Mouse (Mus musculus): ENCODE results near the gene Slc36a4. TPM values are rescaled to one million over a fixed set of nuclear protein-coding genes. Genes with fewer than 3 reads are reported as not detected.

The Slc36a4 gene
- polyA plus RNA-seq, 1 experiment, result 2.3 TPM

GRCm38 (mm10) chr9:15766379-15766778 is 56.8 kb downstream of the Slc36a4 start:
- no peaks in the 10 kb centered on the region for H3K4me1 ChIP-seq (ENCODE audit: control insufficient read depth, insufficient read depth, insufficient read length)
- H3K27ac ChIP-seq (ENCODE audit: insufficient read depth, low read length), result no peak overlapping the region
- TF ChIP-seq POLR2A (IDR thresholded peaks at IDR 0.05; ENCODE audit: low read depth, low read length), result no peak
- no peak for DNase-seq (ENCODE audit: low read depth in 1 of 2, low spot score in 2 of 2)
- H3K36me3 ChIP-seq (ENCODE audit: control insufficient read depth, insufficient read depth, low read length), result no peaks in the 10 kb centered on the region
- H3K27me3 ChIP-seq (ENCODE audit: control insufficient read depth, insufficient read depth, low read length), result no peaks in the 10 kb centered on the region
- no peak overlapping the region for H3K4me3 ChIP-seq (ENCODE audit: extremely low read depth, insufficient read depth, insufficient read length)
- WGBS, result 85% methylated on average over 5 of the region's 5 CpGs

DNA sequence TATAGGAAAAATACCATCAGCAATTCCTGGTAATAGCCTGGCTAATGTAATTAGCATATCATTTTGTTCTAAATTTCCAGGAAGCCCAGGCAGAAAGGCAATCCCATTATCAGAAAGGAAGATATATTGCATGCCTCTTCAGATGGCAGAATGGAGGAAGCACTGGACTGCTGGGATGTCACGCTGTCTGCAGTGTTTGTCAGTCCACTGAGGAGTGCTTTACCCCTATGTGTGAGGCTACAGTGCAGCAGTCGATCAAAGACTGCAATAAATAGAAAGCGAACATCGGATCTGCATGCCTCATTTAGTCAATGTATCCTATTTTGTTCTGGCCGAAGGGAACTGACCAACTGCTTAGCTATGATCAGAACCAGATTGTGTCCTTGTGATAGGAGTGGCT is 57.3 kb downstream of the Slc36a4 start:
- Histone ChIP-seq H3K27ac (ENCODE audit: insufficient read depth, low read length) (no peak overlapping the region), H3K36me3 (ENCODE audit: control insufficient read depth, insufficient read depth, low read length) (no peaks in the 10 kb centered on the region), H3K27me3 (ENCODE audit: control insufficient read depth, insufficient read depth, low read length) (no peaks in the 10 kb centered on the region), H3K4me3 (ENCODE audit: extremely low read depth, insufficient read depth, insufficient read length) (no peak overlapping the region), H3K4me1 (ENCODE audit: control insufficient read depth, insufficient read depth, insufficient read length) (no peaks in the 10 kb centered on the region)
- TF ChIP-seq CTCF (IDR thresholded peaks at IDR 0.05; ENCODE audit: extremely low read depth, insufficient read depth, insufficient read length, insufficient replicate concordance) (no peak), POLR2A (IDR thresholded peaks at IDR 0.05; ENCODE audit: low read depth, low read length) (no peak)
- no peak for DNase-seq (ENCODE audit: low read depth in 1 of 2, low spot score in 2 of 2)
- 89% methylated on average over 5 of the region's 5 CpGs for WGBS

DNA sequence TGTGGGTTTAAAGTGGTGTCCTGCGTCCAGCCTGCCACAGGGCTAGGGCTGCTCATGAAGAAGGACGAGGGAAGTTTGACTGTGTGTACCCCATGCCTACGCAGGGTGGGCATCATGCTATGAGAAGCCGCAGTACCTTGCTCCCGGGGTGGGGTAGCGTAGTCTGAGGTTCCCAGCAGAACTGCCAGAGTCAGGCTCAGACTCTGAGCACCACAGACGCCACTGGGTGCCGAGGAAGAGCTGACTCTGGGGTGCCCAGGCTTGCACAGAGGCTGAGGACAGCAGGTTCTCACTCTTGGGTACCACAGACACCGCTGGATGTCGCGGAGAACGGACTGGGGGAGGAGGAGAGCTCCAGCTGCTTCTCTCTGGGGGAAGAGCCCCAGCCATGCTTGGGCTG is 63.2 kb downstream of the Slc36a4 start:
- Histone ChIP-seq H3K27ac (ENCODE audit: insufficient read depth, low read length) (no peak overlapping the region), H3K4me3 (ENCODE audit: extremely low read depth, insufficient read depth, insufficient read length) (no peak overlapping the region), H3K27me3 (ENCODE audit: control insufficient read depth, insufficient read depth, low read length) (no peaks in the 10 kb centered on the region), H3K4me1 (ENCODE audit: control insufficient read depth, insufficient read depth, insufficient read length) (no peaks in the 10 kb centered on the region), H3K36me3 (ENCODE audit: control insufficient read depth, insufficient read depth, low read length) (no peaks in the 10 kb centered on the region)
- TF ChIP-seq POLR2A (IDR thresholded peaks at IDR 0.05; ENCODE audit: low read depth, low read length) (no peak), CTCF (IDR thresholded peaks at IDR 0.05; ENCODE audit: extremely low read depth, insufficient read depth, insufficient read length, insufficient replicate concordance) (no peak)
- WGBS, result 88% methylated on average over 12 of the region's 12 CpGs
- DNase-seq (ENCODE audit: low read depth in 1 of 2, low spot score in 2 of 2), result no peak

DNA sequence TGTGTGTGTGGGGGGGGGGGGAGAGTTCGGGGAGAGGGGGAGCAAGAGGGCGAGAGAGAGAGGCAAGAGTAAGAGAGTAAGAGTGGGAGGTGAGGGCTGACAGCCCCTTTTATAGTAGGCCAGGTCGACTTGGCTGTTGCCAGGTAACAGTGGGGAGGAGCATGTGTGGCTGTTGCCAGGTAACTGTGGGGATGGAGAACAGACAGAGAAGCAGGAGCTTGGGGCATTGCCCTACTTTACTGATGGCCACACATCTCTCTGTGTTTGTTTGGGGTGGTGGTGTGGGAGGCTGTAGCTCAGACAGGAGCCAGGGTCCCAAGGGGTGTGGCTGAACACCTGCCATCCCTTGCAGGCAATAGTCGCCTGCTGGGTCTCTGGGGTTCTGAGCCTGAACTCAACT is 63.9 kb downstream of the Slc36a4 start:
- Histone ChIP-seq H3K27me3 (ENCODE audit: control insufficient read depth, insufficient read depth, low read length) (no peaks in the 10 kb centered on the region), H3K4me3 (ENCODE audit: extremely low read depth, insufficient read depth, insufficient read length) (no peak overlapping the region), H3K36me3 (ENCODE audit: control insufficient read depth, insufficient read depth, low read length) (no peaks in the 10 kb centered on the region), H3K27ac (ENCODE audit: insufficient read depth, low read length) (no peak overlapping the region), H3K4me1 (ENCODE audit: control insufficient read depth, insufficient read depth, insufficient read length) (no peaks in the 10 kb centered on the region)
- 50% methylated on average over 2 of the region's 4 CpGs for WGBS
- no peak for DNase-seq (ENCODE audit: low read depth in 1 of 2, low spot score in 2 of 2)
- TF ChIP-seq CTCF (IDR thresholded peaks at IDR 0.05; ENCODE audit: extremely low read depth, insufficient read depth, insufficient read length, insufficient replicate concordance) (no peak), POLR2A (IDR thresholded peaks at IDR 0.05; ENCODE audit: low read depth, low read length) (no peak)

DNA sequence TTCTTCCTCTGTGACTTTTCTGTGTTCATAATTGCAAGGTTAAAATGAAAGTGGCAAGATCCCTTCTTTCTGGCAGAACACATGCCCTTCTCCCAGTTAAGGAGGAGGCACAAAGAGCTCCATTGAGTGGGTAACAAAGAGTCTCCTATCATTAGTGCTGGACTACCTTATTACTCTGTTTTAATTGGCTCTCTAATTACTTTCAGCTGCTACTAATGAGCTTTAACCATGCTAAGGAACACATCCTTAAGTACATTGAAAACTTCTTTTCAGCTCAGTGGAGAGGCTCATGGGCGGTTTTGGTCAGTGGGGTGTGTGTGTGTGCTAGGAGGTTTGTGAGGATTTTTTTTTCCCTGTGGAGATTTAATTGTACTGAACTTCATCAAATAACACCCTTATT is 65.4 kb downstream of the Slc36a4 start:
- Histone ChIP-seq H3K27me3 (ENCODE audit: control insufficient read depth, insufficient read depth, low read length) (no peaks in the 10 kb centered on the region), H3K4me1 (ENCODE audit: control insufficient read depth, insufficient read depth, insufficient read length) (no peaks in the 10 kb centered on the region), H3K4me3 (ENCODE audit: extremely low read depth, insufficient read depth, insufficient read length) (no peak overlapping the region), H3K27ac (ENCODE audit: insufficient read depth, low read length) (no peak overlapping the region), H3K36me3 (ENCODE audit: control insufficient read depth, insufficient read depth, low read length) (no peaks in the 10 kb centered on the region)
- 88% methylated on average over 1 of the region's 1 CpGs for WGBS
- TF ChIP-seq POLR2A (IDR thresholded peaks at IDR 0.05; ENCODE audit: low read depth, low read length), result no peak
- TF ChIP-seq CTCF (IDR thresholded peaks at IDR 0.05; ENCODE audit: extremely low read depth, insufficient read depth, insufficient read length, insufficient replicate concordance), result no peak
- DNase-seq (ENCODE audit: low read depth in 1 of 2, low spot score in 2 of 2), result no peak

- H3K4me3 ChIP-seq (ENCODE audit: extremely low read depth, insufficient read depth, insufficient read length), result no peak overlapping the region
- WGBS, result 79% methylated on average over 4 of the region's 4 CpGs
- DNase-seq (ENCODE audit: low read depth in 1 of 2, low spot score in 2 of 2), result no peak
- no peaks in the 10 kb centered on the region for H3K36me3 ChIP-seq (ENCODE audit: control insufficient read depth, insufficient read depth, low read length)
- no peaks in the 10 kb centered on the region for H3K27me3 ChIP-seq (ENCODE audit: control insufficient read depth, insufficient read depth, low read length)
- no peaks in the 10 kb centered on the region for H3K4me1 ChIP-seq (ENCODE audit: control insufficient read depth, insufficient read depth, insufficient read length)
- TF ChIP-seq POLR2A (IDR thresholded peaks at IDR 0.05; ENCODE audit: low read depth, low read length), result no peak
- no peak for TF ChIP-seq CTCF (IDR thresholded peaks at IDR 0.05; ENCODE audit: extremely low read depth, insufficient read depth, insufficient read length, insufficient replicate concordance)
- H3K27ac ChIP-seq (ENCODE audit: insufficient read depth, low read length), result no peak overlapping the region
These were observed 72.4 kb downstream of the Slc36a4 start for GRCm38 (mm10) chr9:15781936-15782335.

DNA sequence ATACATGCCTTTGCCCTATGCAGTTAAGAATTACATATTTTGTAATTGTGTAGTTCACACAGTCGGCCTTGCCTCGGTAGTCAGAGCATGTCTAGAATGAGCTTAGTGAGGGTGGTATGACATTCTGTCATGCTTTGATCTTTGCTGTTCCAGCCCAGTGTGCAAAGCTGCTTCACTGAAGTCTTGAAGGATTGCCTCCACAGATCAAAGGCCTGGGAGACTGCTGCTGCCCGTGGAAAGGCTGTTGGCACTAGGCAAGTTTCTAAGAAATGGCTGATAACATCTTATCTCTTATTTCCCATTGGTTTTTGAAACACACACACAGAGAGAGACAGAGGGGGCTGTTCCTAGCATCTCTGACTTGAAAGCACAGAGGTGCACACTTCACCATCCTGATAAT is 76.7 kb downstream of the Slc36a4 start:
- 54% methylated on average over 3 of the region's 3 CpGs for WGBS
- Histone ChIP-seq H3K27me3 (ENCODE audit: control insufficient read depth, insufficient read depth, low read length) (no peaks in the 10 kb centered on the region), H3K36me3 (ENCODE audit: control insufficient read depth, insufficient read depth, low read length) (no peaks in the 10 kb centered on the region), H3K27ac (ENCODE audit: insufficient read depth, low read length) (no peak overlapping the region), H3K4me3 (ENCODE audit: extremely low read depth, insufficient read depth, insufficient read length) (no peak overlapping the region), H3K4me1 (ENCODE audit: control insufficient read depth, insufficient read depth, insufficient read length) (no peaks in the 10 kb centered on the region)
- DNase-seq (ENCODE audit: low read depth in 1 of 2, low spot score in 2 of 2), result no peak
- TF ChIP-seq CTCF (IDR thresholded peaks at IDR 0.05; ENCODE audit: extremely low read depth, insufficient read depth, insufficient read length, insufficient replicate concordance), result no peak
- TF ChIP-seq POLR2A (IDR thresholded peaks at IDR 0.05; ENCODE audit: low read depth, low read length), result no peak
